Mouse (Mus musculus): ENCODE measurements at regions not wholly inside any gene's neighbourhood (a gene's known extent, or its start where the extent isn't known, plus 50 kb on each side); places are given as distances from the start of the nearest gene placed in this dataset.

DNA sequence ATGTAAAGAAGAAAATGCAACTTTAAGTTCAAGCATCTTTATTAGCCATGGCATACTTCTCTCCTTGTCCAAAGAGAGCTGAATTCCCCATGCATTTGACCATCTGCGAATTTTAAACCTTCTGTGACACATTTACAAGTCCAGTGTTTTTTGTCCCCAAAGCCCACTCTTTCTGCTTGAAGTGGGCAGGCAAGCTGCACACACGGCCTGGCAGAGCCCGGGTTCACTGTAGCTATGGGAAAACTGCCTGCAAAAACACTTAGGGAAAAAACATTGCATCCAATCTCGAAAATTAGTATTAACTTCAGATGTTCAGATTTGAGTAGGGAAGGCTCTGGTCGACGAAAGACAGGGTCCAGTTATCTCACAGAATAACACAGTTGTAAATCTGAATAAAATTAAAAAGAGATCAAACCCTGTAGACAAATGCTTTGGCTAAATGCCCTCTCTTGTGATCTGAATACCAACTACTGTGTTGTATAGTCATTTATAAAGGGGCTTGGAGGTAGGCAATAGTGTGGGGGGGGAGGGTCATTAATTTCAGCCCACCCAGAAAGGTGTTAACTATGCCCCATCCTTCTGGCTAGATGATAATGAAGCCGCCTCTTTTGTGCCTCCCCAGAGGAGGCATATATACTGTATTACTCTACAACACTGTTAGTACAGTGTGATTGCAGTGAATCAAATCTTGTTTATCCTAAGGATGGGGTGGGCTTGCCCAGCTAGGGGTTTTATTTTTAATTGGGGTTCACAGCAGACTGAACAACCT is 793.7 kb downstream of the Nr2f2 start:
- DNase-seq, result no peak

DNA sequence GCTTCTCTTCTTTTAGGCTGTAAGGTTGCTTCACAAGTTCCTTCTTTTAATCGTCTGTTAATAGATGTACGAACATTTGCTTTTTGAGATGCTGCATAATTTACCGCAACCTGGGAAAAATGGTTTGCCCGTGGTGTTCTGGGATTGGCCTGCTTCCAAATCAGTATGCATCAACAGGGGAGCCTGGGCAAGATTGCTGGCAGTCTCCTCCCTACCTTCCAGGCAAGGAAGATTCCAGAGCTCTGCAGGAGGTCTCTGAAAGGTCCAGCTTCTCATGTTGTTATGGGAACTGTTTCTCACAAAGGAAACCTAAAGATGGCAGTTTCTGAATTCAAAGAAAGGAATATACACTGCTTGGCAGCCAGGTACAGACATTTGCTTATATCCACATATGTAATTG is 799.6 kb downstream of the Nr2f2 start:
- no peak for DNase-seq

DNA sequence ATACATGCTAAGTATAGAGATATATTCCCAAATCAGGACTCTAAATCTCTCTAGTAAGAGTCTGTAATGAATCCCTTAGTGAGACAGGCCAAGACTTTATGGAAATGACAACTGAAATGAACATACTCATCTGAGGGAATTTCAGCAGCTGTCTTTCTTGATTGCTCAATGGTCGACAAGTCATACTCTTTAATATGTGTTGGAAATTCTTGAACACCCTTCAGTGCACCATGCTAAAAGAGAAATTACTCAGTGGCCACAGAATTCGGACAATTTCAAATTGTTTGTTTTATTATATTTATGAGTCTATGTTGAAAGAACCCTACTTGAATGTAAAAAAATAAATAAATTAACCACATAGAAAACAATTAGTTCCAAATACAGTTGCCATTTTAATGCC is 802.1 kb downstream of the Nr2f2 start:
- DNase-seq, result no peak

DNA sequence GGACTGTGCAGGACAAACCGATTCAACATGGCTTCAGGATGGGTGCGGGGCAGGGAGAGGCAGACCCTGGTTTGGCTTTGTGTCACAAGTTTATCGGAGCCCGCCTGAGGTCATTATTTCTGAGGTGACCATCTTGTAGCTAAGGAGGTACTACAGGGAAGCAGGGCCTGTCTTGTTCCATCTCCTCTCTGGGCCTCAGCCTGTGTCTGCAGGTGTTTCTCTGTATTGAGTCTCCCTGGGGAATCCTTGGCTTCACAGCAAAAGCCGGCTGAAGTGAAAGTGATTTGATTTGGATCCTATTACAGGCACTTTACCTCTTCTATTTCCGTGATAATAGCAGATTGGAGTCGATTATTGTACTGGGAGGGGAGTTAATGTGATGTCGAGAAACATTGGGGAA is 805.7 kb upstream of the Arrdc4 start:
- DNase-seq, result no peak

DNA sequence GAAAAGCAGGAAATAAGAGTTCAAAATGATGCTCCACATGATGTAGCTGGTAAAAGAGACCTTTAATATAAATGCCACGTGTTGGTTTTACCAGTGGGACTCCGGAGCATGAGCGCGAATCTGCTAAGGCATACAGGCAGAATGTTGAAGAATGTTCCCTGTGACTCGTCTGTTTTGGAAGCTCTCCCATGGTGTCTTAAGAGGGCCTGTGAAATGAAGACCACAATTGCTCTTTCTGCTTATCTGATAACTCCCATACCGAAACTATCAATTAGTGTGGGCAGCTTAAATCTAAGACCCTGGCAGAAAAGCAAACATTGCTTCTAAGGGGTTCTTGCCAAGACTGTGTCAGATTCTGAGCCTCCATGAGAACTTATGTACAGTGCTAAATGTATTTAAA is 804.9 kb upstream of the Arrdc4 start:
- DNase-seq, result no peak

DNA sequence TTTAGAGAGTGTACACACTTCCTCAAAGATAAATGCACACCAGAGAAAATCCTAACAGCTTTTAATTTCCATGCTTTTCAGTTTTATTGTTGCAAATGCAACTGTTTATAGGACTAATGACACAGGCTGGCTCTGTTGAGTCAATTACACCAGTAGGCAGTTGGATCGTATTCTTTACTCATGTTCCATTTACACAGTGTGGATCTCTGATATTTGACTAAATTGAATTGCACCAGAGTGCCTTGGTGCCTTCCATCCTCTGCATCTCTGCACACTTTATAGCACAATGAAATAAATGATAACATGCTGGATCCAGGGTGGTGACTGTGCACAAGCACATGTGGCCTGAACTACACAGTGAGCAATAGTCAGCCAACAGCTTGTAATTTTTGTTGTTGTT is 787.0 kb upstream of the Arrdc4 start:
- DNase-seq, result no peak

DNA sequence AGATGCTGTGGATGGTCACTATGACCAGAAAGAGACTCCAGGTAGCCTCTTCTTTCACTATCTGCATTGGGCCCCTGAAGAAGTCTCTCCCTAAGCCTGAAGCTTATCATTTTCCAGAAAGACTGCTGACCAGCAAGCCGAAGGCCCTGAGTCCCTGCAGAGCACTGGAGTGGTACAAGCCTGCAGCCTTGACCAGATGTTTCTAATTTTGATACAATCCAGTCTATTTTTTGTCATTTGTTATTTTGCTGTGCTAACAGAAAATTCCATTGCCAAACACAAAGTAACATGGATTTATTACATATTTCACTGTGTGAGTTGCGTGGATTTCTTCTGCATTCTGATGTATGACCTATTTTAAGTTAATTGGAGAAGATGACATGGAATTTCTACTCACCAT is 764.9 kb upstream of the Arrdc4 start:
- DNase-seq, result no peak

DNA sequence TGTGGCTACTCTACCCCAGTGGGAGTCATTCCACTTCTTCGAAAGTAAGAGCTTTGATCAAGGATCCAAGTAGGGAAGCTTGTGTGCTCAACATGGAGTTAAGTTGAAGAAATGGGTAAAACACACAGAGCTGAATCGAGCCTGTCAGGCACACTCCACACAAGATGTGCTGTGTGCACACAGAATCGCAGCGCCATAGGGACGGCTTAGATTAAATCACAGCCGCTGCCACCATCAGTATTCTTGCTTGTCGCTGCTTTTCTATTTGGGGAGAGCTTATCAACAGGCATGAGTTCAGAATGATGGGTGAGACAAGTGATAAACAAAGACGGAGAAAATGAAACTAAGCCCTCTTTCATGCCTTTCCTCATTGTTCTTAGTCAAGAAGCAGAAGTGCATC is 761.3 kb upstream of the Arrdc4 start:
- no peak for DNase-seq

DNA sequence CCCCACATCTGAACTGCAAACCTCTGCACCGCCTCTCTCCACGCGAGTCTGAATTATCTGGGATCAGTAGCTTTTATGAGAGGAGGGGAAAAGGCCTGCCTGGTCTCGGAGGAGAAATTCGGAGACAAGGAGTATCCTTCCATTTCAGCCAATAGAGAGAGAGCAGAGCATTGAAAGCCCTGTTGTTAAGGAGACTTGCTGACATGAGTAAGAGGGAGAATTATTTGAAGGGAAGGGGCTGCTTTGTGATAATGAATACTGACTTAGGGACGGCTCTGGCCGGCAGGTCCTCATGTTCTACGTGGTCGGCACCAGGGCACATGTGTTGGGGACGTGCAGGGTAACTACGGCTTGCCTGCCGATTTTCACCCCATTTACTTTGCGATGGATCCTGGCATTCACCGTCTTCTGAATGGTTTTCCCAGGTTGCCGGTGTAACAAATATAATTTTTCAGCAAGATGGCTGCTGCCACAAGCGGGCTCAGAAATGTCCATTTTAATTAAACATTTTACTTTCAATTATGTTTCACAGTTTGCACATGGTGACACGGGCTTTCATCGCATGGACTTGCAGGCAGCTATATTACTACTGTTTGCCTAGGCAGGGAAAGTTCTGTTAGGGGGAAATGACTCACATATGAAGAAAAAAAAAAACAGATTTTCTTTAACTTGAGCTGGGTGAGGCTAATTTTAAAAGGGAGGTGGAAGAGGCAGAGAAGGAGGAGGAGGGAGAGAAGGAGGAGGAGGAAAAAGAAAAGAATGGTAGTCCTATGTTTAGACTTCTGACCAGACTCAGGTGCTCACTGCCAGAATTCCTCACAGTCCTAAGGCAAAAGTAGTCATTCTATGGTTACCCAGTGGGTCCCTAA is 744.3 kb upstream of the Arrdc4 start:
- DNase-seq, result no peak

DNA sequence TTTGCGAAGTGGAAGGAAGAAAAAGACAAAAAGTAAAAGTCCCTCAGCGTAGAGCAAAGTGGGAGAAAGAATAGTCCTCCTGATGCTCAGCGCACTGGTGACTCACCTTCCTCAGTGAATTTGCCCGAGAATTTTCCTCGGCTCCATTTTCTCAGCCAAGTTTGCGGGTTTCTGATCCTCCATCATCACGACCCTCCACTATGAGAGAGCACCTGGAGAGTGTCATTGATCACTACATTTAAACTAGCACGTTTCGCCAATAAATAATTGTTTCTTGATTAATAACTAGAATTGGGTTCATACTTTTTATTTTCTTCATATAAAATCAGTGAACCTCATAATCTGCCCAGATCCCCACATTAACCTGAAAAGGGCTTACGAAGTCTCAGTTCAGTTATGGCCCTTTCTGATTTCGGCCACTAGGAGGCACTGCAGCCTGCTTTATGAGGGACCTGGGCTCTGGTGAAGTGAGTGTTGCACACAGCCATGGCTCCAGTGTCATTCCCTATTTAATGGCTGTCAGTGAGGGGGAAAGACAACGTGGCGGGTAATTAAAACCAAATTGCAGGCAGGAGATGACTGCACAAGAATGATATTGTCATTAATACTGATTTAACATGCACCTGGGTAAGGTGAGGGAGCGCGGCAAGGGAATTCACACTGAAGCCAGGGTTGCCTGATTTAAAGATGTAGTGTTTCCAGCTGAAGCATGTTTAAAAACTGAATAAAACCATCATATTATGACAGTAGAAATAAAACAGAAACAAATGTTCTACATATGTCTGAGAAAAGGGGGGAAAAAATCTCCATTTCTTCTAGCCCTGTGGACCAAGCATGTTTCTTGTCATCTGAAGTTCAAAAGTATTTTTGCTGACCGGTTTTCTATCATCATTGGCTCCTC is 741.8 kb upstream of the Arrdc4 start:
- DNase-seq, result peak; percentile 67 to 71

DNA sequence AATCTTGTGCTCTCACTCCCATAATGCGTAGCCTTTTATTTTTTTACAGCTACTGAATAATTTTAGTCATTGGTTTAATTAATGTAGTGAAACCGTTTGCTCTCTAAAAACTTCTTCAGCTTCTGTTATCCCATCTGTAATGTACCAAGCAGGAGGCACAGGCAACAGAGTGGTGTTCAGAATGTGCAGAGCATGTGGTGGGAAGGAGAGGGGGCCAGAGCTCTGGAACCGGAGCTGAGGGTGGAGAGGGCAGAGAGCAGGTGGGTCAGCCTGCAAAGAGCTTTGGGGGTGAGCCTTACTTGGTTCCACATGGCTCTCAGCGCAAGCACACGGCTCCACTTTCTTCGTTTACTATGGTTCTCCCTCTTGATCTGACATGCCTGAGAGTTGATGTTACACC is 739.6 kb upstream of the Arrdc4 start:
- peak; percentile 35 to 51 for DNase-seq

DNA sequence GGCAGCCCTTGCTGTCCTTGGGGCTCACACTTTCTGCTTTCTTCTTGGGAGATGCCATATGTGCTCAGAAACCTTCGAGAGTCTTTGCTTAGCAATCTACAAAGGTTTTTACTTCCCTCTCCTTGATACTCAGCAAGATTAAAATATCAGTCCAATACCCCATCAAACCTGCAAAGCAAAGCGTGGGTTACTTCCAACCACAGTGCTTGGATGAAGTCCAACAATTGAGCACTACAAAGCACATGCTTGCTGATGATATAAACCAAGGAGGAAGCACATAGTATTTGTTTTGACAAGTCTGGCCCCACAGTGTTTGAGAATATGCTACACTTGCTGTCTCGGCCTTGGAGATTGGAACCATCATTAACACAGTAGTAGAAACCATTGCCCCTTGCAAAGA is 738.1 kb upstream of the Arrdc4 start:
- no peak for DNase-seq

DNA sequence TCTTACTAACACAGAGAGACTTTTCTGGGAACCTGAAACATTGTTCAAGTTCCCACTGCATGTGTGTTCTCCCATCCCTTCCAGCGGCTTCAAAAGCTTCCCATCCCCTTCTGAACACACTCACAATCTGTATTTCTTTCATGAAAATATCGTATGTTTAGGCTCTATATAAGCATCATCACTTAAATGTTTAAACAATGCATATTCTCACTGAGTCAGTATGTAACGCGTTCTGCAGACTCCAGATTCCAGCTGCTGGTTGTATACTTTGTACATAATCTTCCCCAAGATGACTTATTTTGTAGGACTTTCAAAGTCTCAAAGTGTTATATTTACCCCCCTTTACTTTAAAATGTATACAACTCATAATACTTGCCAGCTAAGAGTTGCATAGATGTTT is 735.5 kb upstream of the Arrdc4 start:
- no peak for DNase-seq
